Mouse (Mus musculus): ENCODE measurements around the gene Pip5k1a. TPM values are rescaled to one million over a fixed set of nuclear protein-coding genes. Genes with fewer than 3 reads are reported as not detected.

Gene Pip5k1a
- polyA plus RNA-seq (2016; fragmentation: Nextera tagmentation; extraction: Ambion mirVana), result 18.0 and 21.3 TPM in 2 replicates

DNA sequence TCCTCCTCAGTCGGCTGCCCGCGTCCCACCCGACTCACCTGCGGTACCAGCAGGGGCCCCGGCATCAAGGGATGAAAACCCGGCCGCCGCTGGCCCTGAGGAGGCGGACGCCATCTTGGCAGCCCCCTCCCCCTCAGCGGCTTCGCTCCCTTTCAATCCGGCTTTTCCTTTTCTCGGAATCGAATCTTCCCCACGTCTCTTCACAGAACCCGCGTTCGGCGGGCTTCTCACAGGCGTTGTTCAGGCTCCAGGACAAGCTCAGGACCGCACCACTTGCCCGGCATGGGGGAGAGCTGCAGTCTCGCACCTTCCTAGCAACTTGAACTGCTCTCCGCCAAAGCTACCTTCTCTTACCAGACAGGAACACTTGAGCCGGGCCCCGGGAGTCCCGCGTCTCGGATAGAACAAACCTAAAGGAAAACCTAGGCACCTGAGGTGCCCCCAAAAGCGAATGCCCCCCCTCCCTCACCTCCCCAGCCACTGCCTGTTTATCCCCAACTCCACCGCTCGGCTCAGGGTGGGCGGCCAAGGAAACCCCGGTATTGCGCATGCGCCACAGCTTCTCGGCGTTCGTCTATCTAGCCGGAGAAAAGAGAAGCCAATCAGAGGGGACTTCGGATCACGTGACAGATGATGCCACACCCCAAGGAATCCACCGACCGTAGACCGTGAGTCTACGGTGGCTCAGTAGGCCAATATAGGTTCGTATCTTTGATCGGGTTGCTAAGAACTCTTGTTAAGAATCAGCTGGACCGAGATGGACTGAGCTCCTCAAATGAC, at the start of gene Pip5k1a:
Pip5k1a (minus strand) TSS at position 593 of the 780 bp plus-strand sequence.
- peak; percentile 98 for DNase-seq (ENCODE audit: low spot score)
- H3K27ac ChIP-seq (replicated peaks), result peak within 1 kb of the TSS; percentile 89
- H3K9me3 ChIP-seq, result no peaks in the 10 kb centered on the region
- H3K36me3 ChIP-seq (replicated peaks), result peaks cover 20% of the 10 kb centered on the region
- no peaks in the 10 kb centered on the region for H3K27me3 ChIP-seq (replicated peaks; ENCODE audit: low read depth, poor library complexity, severe bottlenecking)
- H3K4me3 ChIP-seq, result peak within 1 kb of the TSS; percentile 91
- H3K4me1 ChIP-seq, result peaks cover 14% of the 10 kb centered on the region
- under 1% methylated on average over 51 of the region's 51 CpGs for WGBS

DNA sequence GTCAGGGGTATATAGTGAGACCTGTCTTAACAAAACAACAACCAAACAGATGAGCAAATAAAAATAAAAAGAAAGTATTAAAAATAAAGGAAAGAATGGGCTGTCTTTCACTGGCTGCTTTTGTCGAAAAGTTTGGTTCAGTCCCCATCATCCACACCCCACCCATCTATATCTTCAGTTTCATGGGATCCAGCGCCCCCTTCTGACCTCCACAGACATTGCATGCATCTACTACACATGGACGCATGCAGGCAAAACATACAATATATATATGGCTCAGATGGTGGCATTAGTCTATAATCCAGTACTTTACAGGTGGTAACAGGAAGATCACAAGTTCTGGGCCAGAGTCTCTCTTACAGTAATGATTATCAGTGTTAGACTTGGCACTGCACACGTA, 47.1 kb upstream of the Pip5k1a start:
- Histone ChIP-seq H3K27ac (replicated peaks) (no peak overlapping the region), H3K36me3 (replicated peaks) (no peaks in the 10 kb centered on the region), H3K9me3 (no peaks in the 10 kb centered on the region), H3K27me3 (replicated peaks; ENCODE audit: low read depth, poor library complexity, severe bottlenecking) (peaks cover 12% of the 10 kb centered on the region), H3K4me3 (no peak overlapping the region), H3K4me1 (no peaks in the 10 kb centered on the region)
- no peak for DNase-seq (ENCODE audit: low spot score)
- 55% methylated on average over 4 of the region's 4 CpGs for WGBS

DNA sequence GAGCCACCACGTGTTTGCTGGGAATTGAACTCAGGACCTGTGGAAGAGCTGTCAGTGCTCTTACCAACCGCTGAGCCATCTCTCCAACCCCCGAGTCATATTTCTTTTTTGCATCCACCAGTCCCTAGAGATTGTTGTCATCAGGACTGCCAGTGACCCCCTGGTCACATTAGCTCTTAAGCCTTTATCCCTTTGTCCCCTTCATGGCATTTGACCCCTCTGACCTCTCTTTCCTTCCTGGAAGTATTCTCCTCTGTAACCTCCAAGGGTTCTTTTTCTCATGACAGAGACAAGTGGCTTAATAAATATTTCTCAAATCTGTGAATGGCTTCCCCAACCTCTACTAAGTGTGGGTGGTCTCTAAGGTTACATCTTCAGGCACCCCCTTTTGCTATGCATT, 41.2 kb upstream of the Pip5k1a start:
- Histone ChIP-seq H3K27ac (replicated peaks) (no peak overlapping the region), H3K27me3 (replicated peaks; ENCODE audit: low read depth, poor library complexity, severe bottlenecking) (no peaks in the 10 kb centered on the region), H3K4me3 (no peak overlapping the region), H3K36me3 (replicated peaks) (no peaks in the 10 kb centered on the region), H3K4me1 (0 out of 2 replicates have a peak, but pooled peaks cover 10% of the 10 kb centered on the region), H3K9me3 (no peaks in the 10 kb centered on the region)
- no peak for DNase-seq (ENCODE audit: low spot score)
- WGBS, result 50% methylated on average over 3 of the region's 3 CpGs

DNA sequence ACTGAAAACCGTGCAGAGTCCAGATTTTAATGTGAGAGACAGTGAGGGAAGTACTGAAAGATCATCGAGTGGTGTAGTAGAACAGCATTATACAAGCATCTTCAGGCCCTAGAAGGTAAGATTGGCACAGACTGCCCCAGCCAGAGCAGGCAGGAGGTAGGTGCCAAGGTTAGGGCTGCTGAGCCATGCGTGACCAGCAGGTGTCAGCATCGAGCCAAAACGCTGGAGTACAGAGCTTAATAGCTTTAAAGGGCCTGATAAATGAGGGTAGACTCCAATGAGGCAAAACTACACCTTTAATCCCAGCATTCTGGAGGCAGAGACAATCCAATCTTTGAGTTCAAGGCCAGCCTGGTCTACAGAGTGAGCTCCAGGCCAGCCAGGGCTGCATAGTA, 35.9 kb upstream of the Pip5k1a start:
- H3K36me3 ChIP-seq (replicated peaks), result peaks cover 31% of the 10 kb centered on the region
- H3K4me3 ChIP-seq, result no peak overlapping the region
- H3K4me1 ChIP-seq, result peaks cover 4% of the 10 kb centered on the region; the same call in 1 of the 2 replicates
- H3K27ac ChIP-seq (replicated peaks), result no peak overlapping the region
- H3K9me3 ChIP-seq, result no peaks in the 10 kb centered on the region
- no peaks in the 10 kb centered on the region for H3K27me3 ChIP-seq (replicated peaks; ENCODE audit: low read depth, poor library complexity, severe bottlenecking)
- WGBS, result 9% methylated on average over 5 of the region's 5 CpGs
- peak; percentile 83 for DNase-seq (ENCODE audit: low spot score)

DNA sequence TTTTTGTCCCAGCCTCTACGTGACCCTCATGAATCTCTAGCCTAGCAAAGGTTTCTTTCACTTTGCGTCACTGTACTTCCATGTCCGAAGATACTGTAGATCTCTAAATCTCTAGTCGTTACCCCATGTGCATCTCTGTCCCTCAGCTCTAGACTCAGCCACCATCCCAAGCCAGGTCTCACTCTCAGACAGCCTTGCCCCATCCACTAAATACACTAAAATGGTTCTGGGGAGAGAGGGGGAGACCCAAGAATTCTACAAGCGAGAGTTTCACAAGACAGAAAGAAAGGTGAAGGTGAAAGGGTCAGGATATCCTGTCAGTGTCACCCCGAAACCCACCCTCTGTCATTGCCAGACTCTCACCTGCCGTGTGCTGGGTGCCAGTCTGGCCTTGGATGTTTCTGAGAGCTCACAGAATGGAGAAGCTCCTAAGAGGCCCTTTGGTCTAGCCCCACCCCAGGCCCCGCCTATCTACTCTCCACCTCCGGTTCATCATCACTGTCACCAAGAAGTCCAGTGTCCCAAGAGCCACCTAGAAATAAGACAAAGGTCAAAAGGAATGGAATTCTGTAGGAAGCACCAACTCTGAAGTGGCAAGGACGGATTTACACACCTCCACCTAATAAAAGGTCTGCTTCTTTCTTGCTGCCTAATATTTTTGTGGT, 35.4 kb upstream of the Pip5k1a start, which contains the start of gene Tnfaip8l2:
Tnfaip8l2 (minus strand) TSS at position 409 of the 665 bp plus-strand sequence.
- H3K27me3 ChIP-seq (replicated peaks; ENCODE audit: low read depth, poor library complexity, severe bottlenecking), result no peaks in the 10 kb centered on the region
- H3K27ac ChIP-seq (replicated peaks), result no peak within 1 kb of the TSS
- no peaks in the 10 kb centered on the region for H3K9me3 ChIP-seq
- no peak for DNase-seq (ENCODE audit: low spot score)
- 89% methylated on average over 10 of the region's 10 CpGs for WGBS
- H3K4me3 ChIP-seq, result no peak within 1 kb of the TSS
- H3K4me1 ChIP-seq, result peaks cover 4% of the 10 kb centered on the region; the same call in 1 of the 2 replicates
- H3K36me3 ChIP-seq (replicated peaks), result peaks cover 31% of the 10 kb centered on the region

DNA sequence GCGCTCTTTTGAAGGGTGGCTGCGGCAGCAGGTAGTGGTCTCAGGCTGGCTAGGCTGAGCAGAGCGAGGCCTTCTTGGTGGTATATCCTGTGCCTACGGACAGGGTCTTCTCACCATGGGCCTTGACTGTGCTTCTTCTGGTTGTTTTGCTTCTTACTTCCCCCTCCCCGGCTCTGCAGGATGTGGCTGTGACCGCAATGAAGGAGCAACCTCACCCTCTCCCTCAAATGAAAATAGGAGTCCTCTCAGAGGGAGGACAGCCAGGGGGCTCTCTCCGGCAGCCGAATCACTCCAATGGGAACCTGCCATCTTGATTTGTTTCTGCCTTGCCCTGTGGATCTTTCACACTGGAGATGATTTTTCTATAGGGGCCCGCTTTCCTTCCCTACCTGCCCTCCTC, 34.7 kb upstream of the Pip5k1a start:
- H3K27me3 ChIP-seq (replicated peaks; ENCODE audit: low read depth, poor library complexity, severe bottlenecking), result no peaks in the 10 kb centered on the region
- peaks cover 31% of the 10 kb centered on the region for H3K36me3 ChIP-seq (replicated peaks)
- H3K27ac ChIP-seq (replicated peaks), result no peak overlapping the region
- WGBS, result 95% methylated on average over 9 of the region's 9 CpGs
- DNase-seq (ENCODE audit: low spot score), result no peak
- peaks cover 7% of the 10 kb centered on the region; the same call in 1 of the 2 replicates for H3K4me1 ChIP-seq
- H3K4me3 ChIP-seq, result no peak overlapping the region
- no peaks in the 10 kb centered on the region for H3K9me3 ChIP-seq

DNA sequence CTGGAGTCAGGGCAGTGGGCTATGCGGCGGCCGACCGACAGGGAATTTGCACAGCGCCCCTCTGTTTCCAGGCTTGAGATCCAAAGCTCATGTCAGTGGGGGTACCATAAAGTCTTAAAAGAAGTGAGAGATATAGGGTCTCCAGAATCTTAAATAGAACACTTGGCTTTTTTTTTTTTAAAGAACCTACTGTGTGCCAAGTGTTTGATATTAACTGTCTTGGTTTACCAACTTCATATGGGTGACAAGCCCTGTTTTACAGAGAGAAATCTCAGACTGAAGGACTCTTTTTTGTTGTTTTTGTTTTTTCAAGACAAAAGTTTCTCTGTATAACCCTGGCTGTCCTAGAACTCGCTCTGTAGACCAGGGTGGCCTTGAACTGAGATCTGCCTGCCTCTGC, 34.1 kb upstream of the Pip5k1a start:
- WGBS, result 86% methylated on average over 6 of the region's 6 CpGs
- 0 out of 2 replicates have a peak overlapping the region, but pooled peaks have one; percentile 13 for H3K4me3 ChIP-seq
- peaks cover 7% of the 10 kb centered on the region; the same call in 1 of the 2 replicates for H3K4me1 ChIP-seq
- DNase-seq (ENCODE audit: low spot score), result no peak
- H3K27me3 ChIP-seq (replicated peaks; ENCODE audit: low read depth, poor library complexity, severe bottlenecking), result no peaks in the 10 kb centered on the region
- no peaks in the 10 kb centered on the region for H3K9me3 ChIP-seq
- peaks cover 31% of the 10 kb centered on the region for H3K36me3 ChIP-seq (replicated peaks)
- H3K27ac ChIP-seq (replicated peaks), result no peak overlapping the region

DNA sequence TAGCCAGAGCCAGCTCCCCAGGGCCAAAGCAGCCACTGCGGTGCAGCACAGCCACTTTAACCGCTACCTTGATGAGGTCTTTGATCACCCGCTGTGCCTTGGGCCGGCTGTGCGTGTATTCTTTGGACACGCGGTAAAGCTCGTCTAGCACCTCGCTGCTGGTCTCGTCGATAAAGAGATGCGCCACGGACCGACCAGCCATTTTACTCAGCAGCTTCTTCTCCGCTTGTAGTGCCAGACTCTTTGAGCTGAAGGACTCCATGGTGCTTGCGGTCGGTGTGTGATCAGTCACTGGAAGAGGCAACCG, 33.5 kb upstream of the Pip5k1a start:
- Histone ChIP-seq H3K9me3 (no peaks in the 10 kb centered on the region), H3K4me1 (peaks cover 13% of the 10 kb centered on the region), H3K4me3 (0 out of 2 replicates have a peak overlapping the region, but pooled peaks have one; percentile 13), H3K27me3 (replicated peaks; ENCODE audit: low read depth, poor library complexity, severe bottlenecking) (no peaks in the 10 kb centered on the region), H3K27ac (replicated peaks) (no peak overlapping the region), H3K36me3 (replicated peaks) (peaks cover 31% of the 10 kb centered on the region)
- WGBS, result 66% methylated on average over 18 of the region's 18 CpGs
- DNase-seq (ENCODE audit: low spot score), result no peak

DNA sequence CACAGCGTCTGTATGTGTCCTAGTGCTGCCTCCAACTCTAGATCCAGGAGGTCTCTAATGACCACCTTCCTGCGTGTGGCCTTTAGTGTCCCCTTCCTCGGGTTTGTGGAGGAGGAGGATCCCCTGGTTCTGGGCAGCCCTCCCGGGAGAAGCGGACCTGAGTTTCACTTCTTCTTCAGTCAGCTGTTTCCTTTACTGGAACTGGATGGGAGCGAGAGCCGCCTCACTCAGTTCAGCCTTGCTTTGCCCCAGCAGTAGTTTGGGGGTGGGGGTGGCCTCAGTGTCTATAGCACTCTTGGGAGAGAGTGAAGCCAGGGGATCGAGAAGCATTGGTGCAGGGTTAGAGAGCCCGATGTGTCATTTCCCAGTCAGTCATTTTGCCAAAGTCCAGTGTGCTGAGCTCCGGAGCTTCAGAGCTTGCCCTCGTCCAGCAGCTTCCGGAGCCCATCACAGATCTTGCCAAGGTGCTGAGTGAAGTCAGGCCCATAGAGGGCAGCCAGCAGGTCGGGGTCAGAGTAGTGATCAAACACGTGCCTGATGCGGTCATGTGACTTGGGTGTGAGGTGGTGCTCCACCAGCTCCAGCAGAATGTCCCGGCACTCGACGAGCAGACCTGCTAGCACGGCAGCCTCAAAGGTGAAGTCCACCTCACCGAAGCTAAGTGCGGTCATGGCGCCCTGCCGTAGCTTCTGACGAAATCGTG, 33.0 kb upstream of the Pip5k1a start:
- H3K9me3 ChIP-seq, result no peaks in the 10 kb centered on the region
- WGBS, result 72% methylated on average over 25 of the region's 25 CpGs
- no peak for DNase-seq (ENCODE audit: low spot score)
- H3K4me3 ChIP-seq, result no peak overlapping the region
- peaks cover 31% of the 10 kb centered on the region for H3K36me3 ChIP-seq (replicated peaks)
- peaks cover 18% of the 10 kb centered on the region for H3K4me1 ChIP-seq
- no peaks in the 10 kb centered on the region for H3K27me3 ChIP-seq (replicated peaks; ENCODE audit: low read depth, poor library complexity, severe bottlenecking)
- H3K27ac ChIP-seq (replicated peaks), result no peak overlapping the region

DNA sequence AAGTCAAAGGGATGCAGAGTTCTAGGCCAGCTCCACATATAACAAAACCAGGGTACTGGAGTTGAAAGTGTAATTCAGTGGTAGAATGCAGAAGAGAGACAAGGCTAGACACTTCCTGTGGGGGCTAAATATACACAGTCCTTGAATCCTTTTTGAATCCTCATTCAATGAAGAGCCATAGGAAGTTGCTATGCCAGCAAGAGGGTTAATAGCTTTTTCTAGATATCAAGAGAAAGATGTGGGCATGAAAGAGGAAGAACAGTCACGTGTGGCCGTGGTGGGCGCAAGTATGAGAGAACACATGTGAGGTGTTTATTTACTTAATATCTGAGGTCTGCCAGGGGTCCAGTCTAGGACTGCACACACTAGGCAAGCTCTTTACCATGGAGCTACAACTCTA, 29.6 kb upstream of the Pip5k1a start:
- Histone ChIP-seq H3K27me3 (replicated peaks; ENCODE audit: low read depth, poor library complexity, severe bottlenecking) (no peaks in the 10 kb centered on the region), H3K4me1 (peaks cover 27% of the 10 kb centered on the region), H3K4me3 (no peak overlapping the region), H3K36me3 (replicated peaks) (peaks cover 41% of the 10 kb centered on the region), H3K27ac (replicated peaks) (no peak overlapping the region), H3K9me3 (no peaks in the 10 kb centered on the region)
- 91% methylated on average over 3 of the region's 3 CpGs for WGBS
- DNase-seq (ENCODE audit: low spot score), result no peak

DNA sequence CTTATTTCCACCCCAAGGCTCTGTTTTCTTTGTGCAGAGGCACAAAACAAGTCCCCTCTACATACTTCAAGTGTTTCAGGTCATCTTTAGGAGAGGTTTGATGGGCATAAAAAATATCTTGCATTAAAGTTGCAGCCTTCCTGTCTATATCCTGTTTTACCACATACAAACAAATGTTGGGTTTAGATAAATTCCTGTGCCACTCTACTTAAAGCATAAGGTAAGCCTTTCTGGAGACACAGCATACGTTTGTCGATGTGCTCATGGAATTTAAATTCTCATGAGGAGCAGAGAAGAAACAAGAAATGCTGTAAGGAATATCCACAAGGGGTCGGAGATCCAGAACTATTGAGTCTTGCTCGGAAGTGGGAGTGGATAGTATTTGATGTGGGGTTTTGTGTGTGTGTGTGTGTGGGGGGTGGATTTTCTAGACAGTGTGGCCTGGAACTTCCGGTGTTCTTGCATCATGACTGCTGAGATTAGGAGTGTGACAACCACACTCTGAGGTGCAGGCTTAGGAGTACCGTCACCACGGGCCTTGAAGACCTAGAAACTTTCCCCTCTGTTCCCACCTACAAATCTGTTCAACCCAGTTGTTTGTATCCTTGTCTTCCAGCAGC, 28.8 kb upstream of the Pip5k1a start:
- H3K27me3 ChIP-seq (replicated peaks; ENCODE audit: low read depth, poor library complexity, severe bottlenecking), result no peaks in the 10 kb centered on the region
- peaks cover 27% of the 10 kb centered on the region for H3K4me1 ChIP-seq
- H3K36me3 ChIP-seq (replicated peaks), result peaks cover 37% of the 10 kb centered on the region
- WGBS, result 92% methylated on average over 7 of the region's 7 CpGs
- no peak for DNase-seq (ENCODE audit: low spot score)
- H3K4me3 ChIP-seq, result peak overlapping the region; percentile 50
- H3K27ac ChIP-seq (replicated peaks), result no peak overlapping the region
- no peaks in the 10 kb centered on the region for H3K9me3 ChIP-seq

DNA sequence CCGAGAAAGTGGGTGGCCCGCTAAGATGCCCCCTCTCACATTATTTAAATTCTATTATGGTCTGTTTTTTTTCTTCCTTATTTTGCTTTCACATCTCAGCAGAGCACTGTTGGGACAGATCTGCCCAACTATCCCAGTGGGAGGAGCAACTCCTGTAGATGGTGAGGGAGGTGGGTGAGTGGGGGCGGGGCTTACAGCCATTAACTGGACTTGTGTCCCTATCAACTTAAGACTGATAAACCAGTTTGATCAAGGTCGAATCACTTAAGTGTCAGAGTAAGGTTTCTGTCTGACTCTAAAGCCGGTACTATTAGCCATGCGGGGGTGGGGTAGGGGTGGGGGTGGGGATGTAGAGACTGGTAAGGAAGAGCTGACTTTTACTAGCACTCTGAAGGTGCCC, 28.3 kb upstream of the Pip5k1a start:
- H3K36me3 ChIP-seq (replicated peaks), result peaks cover 36% of the 10 kb centered on the region
- WGBS, result 30% methylated on average over 6 of the region's 6 CpGs
- no peak for DNase-seq (ENCODE audit: low spot score)

More for the DNA sequence above, 28.3 kb upstream of the Pip5k1a start:
- Histone ChIP-seq H3K4me1 (peaks cover 27% of the 10 kb centered on the region), H3K27me3 (replicated peaks; ENCODE audit: low read depth, poor library complexity, severe bottlenecking) (no peaks in the 10 kb centered on the region), H3K27ac (replicated peaks) (no peak overlapping the region), H3K9me3 (no peaks in the 10 kb centered on the region), H3K4me3 (peak overlapping the region; percentile 50)

Data from embryonic facial prominence, embryonic 10.5 days (tissue).